Mouse (Mus musculus) forebrain, postnatal 0 days (tissue): ENCODE data around the gene Emid1. TPM values are rescaled to one million over a fixed set of nuclear protein-coding genes. Genes with fewer than 3 reads are reported as not detected.

Experiments used
- ATAC-seq: fragments of 200-750 bp; cut with Nextera tagmentation; 2 replicates; pipeline ENCODE4 v1.8.0; 2017; ENCODE audit warnings: mild to moderate bottlenecking, moderate library complexity
- DNase-seq: peaks from one replicate; pipeline ENCODE4 v3.0.0-alpha.2; 2015
- H3K27ac ChIP-seq: fragments of 300-500 bp; sonication (generic); 2 replicates; pipeline ENCODE4 v1.5.1; 2014; ENCODE audit warnings: low read depth, mild to moderate bottlenecking, antibody characterized with exemption, low read length, moderate library complexity, mixed read lengths
- H3K27me3 ChIP-seq: fragments of 300-500 bp; sonication (generic); 2 replicates; pipeline ENCODE4 v1.6.1; 2014; ENCODE audit warnings: mild to moderate bottlenecking, low read length, mixed read lengths; ENCODE audit not compliant: insufficient read depth
- H3K36me3 ChIP-seq: fragments of 300-500 bp; sonication (generic); 2 replicates; pipeline ENCODE4 v1.6.1; 2014; ENCODE audit warnings: mild to moderate bottlenecking, moderate library complexity; ENCODE audit not compliant: insufficient read depth
- H3K4me1 ChIP-seq: fragments of 300-500 bp; sonication (generic); 2 replicates; pipeline ENCODE4 v1.6.1; 2014; ENCODE audit warnings: antibody characterized with exemption; ENCODE audit not compliant: insufficient read depth
- H3K4me2 ChIP-seq: fragments of 300-500 bp; sonication (generic); 2 replicates; pipeline ENCODE4 v1.6.1; 2014; ENCODE audit warnings: low read depth, mild to moderate bottlenecking, moderate library complexity
- H3K4me3 ChIP-seq: fragments of 300-500 bp; sonication (generic); 2 replicates; pipeline ENCODE4 v1.5.1; 2014; ENCODE audit warnings: low read depth, low read length, mixed read lengths
- H3K9ac ChIP-seq: fragments of 300-500 bp; sonication (generic); 2 replicates; pipeline ENCODE4 v1.6.1; 2014; ENCODE audit warnings: mild to moderate bottlenecking
- H3K9me3 ChIP-seq: fragments of 300-500 bp; sonication (generic); 2 replicates; pipeline ENCODE4 v1.6.1; 2016; ENCODE audit warnings: low read length
- CTCF ChIP-seq: sonication (generic); IDR thresholded peaks from 2 replicates; pipeline ENCODE4 v1.5.1; 2016; ENCODE audit warnings: antibody characterized with exemption, control low read depth, low read depth
- WGBS: fragments of 180-500 bp; shearing (Covaris S2); extraction: QIAGEN DNeasy Blood & Tissue Kit; methylation state at CpG from one replicate; pipeline ENCODE4 v1.1.7; 2014; 5-methylcytosine and 5-hydroxymethylcytosine counted together
- polyA plus RNA-seq: library from polyadenylated mRNA; unstranded; fragments of >200 nt; fragmentation: Nextera tagmentation; extraction: Ambion mirVana; gene quantifications from 2 replicates; pipeline ENCODE4 v1.2.1, GENCODE M21; 2015
- total RNA-seq: library from RNA; depleted of rRNA; stranded (reverse); fragments of >200 nt; gene quantifications from 2 replicates; pipeline ENCODE4 v1.2.3, GENCODE M21; 2014

Emid1 gene
- total and polyA plus RNA-seq, 2 experiments from 2014 or later, result 22.8 to 28.5 TPM

DNA sequence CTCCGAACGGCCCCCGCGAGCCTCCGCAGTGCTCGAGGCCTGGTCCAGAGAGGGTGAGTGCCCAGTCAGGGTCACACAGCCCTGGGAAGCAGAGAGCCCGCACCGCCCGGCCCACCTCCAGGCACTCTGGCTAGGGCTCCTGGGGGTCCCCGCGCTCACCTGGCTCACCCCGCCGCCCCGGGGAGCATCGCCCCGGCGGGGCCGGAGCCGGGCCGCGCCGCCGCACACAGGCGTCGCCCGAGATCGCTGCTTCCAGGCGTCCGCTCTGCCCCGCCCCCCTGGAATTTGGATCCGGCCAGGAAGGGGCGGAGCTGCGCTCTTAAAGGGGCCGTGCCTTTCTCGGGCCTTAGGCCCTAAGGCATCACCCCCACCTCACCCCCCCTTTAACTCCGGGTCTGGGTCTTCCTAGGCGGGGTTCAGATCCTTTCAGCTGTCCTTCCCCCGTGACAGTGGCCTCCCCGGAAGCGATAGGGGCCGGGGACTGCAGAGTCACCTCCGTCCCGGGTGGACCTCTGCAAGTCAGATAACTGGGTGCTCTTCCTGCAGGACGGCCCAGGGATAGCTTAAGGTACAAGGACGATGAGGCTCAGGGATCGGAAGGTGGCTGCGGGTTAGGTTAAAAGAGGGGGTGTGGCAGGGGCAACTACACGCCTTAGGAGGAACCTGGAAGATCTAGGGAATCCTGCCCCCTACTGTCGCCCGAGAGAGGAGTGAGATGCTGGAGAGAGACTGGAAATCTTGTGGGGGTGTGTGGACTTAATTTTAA lies 86.8 kb downstream of the Emid1 start, which contains the start of gene Gas2l1:
TSS of gene Gas2l1 (minus strand) at position 272 of the 766 bp plus-strand sequence.
- peak within 1 kb of the TSS; percentile 93 for H3K4me2 ChIP-seq
- H3K27ac ChIP-seq, result 0 out of 2 replicates have a peak within 1 kb of the TSS, but pooled peaks have one; percentile 21
- no peaks in the 10 kb centered on the region for H3K9me3 ChIP-seq
- TF ChIP-seq CTCF, result peak; percentile 77
- peak within 1 kb of the TSS; percentile 66 for H3K9ac ChIP-seq
- WGBS, result 3% methylated on average over 47 of the region's 50 CpGs
- peaks cover 28% of the 10 kb centered on the region for H3K36me3 ChIP-seq
- peak; percentile 88 for ATAC-seq
- H3K4me3 ChIP-seq, result peak within 1 kb of the TSS; percentile 68
- peaks cover 23% of the 10 kb centered on the region for H3K4me1 ChIP-seq
- H3K27me3 ChIP-seq, result peaks cover 22% of the 10 kb centered on the region
- peak; percentile 91 for DNase-seq

DNA sequence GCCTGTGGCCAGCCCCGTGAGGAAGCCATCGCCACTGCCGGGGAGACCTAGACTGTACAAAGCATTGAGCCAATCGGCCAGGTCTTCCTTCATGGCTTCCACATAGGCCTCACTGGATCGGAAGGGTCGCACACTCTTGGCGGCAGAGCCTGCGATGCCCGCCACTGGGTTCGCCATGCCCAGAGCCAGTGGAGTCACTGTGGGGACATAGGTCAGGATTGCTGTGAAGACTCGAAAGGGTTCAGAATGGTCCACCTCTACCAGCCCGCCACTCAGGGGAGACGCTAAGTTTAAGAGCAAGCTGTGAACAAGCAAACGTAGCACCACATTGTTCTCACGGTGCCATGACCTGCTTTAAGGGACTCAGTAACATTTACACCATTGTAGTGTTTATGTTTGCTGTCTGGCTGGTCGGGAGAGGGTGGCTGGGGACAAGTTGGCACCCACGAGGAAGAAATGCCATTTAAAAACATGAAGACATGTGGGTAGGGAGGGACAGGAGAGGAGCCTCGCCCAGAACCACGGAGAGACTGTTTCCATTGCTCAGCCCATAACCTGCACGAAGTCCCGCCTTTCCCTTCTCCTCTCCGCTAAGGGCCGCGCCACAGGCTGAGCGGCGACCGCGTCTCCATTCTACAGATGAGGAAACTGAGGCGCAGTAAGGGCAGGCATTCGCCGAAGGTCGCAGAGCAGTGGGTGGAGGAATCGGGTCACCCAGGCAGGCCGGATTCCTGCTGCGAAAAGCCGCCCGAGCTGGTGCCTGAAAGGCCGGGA lies 87.6 kb downstream of the Emid1 start:
- Histone ChIP-seq H3K4me3 (peak overlapping the region; percentile 68), H3K27ac (0 out of 2 replicates have a peak overlapping the region, but pooled peaks have one; percentile 21), H3K36me3 (peaks cover 25% of the 10 kb centered on the region), H3K4me1 (peaks cover 23% of the 10 kb centered on the region), H3K9me3 (no peaks in the 10 kb centered on the region), H3K9ac (peak overlapping the region; percentile 66), H3K27me3 (peaks cover 29% of the 10 kb centered on the region), H3K4me2 (peak overlapping the region; percentile 93)
- TF ChIP-seq CTCF, result 0 out of 2 replicates have a peak, but pooled peaks have one; percentile 1
- ATAC-seq (no peak; the same call in 1 of the 2 replicates), DNase-seq (no peak)
- WGBS, result 13% methylated on average over 37 of the region's 38 CpGs

DNA sequence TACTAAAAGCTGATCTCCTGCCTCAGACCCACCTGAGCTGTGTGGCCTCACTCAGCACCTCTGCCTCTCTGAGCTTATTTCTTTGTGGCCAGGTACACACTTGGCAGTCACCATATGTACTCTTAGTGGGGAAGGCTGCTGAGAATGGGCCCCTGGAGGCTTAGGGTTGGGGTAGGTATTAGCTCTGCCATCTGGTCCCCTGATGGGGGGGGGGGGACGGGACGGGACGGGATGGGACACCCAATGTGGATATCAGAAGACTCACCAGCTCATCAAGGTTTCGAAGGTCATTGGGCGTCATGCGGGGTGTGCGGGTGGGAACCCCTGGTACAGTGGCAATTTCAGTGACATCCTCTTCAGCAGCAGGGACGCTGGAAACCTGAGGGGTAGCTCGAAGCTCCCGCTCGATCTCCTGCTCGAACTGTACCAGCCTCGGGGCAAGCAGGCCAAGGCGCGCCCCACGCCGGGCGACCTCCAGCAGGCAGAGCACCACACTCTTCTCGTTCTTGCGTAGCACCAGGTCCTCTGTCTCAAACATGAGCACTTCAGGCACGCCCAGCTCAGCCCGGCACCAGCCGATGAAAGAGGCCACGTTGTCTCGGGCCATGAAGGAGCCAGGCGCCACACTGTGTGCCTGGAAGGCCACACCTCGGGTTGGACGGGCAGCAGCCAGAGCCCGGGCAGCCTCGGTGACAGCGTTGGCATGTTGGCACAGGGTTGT lies 88.3 kb downstream of the Emid1 start:
- TF ChIP-seq CTCF, result no peak
- Histone ChIP-seq H3K36me3 (peaks cover 17% of the 10 kb centered on the region), H3K4me1 (peaks cover 23% of the 10 kb centered on the region), H3K9ac (peak overlapping the region; percentile 66; the same call in 1 of the 2 replicates), H3K4me3 (peak overlapping the region; percentile 68), H3K4me2 (peak overlapping the region; percentile 93), H3K9me3 (no peaks in the 10 kb centered on the region), H3K27ac (no peak overlapping the region), H3K27me3 (peaks cover 37% of the 10 kb centered on the region)
- WGBS, result 62% methylated on average over 31 of the region's 31 CpGs
- DNase-seq, result no peak
- ATAC-seq, result no peak

- H3K9me3 ChIP-seq, result no peaks in the 10 kb centered on the region
- H3K4me1 ChIP-seq, result peaks cover 23% of the 10 kb centered on the region
- H3K27me3 ChIP-seq, result peaks cover 38% of the 10 kb centered on the region
- H3K9ac ChIP-seq, result no peak overlapping the region
- ATAC-seq, result no peak
- H3K27ac ChIP-seq, result no peak overlapping the region
- TF ChIP-seq CTCF, result no peak
- no peak for DNase-seq
- peak overlapping the region; percentile 93 for H3K4me2 ChIP-seq
- WGBS, result 65% methylated on average over 13 of the region's 13 CpGs
- H3K4me3 ChIP-seq, result no peak overlapping the region; the same call in 1 of the 2 replicates
- H3K36me3 ChIP-seq, result peaks cover 10% of the 10 kb centered on the region
Measured at GRCm38 (mm10) chr11:5062860-5063505, 89.1 kb downstream of the Emid1 start.

DNA sequence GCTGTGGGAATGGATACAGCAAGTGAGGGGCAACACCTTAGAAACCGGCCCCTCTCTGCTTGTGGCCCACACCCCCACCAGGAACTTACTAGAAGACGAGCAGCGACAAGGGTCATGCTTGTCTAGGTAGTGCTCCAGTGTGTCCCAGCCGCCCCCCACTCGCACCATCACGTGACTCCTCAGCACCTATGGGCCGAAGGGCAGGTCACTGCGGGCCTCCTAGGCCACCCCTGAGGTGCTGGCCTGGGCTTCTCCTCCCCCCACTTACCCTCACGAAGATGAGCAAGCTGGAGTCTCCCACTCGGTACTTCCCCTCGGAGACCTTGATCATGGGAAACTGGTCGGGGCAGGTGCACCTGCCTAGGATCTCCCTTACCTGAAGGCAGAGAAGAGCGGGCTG lies 89.7 kb downstream of the Emid1 start:
- Histone ChIP-seq H3K9me3 (no peaks in the 10 kb centered on the region), H3K27ac (no peak overlapping the region), H3K4me3 (peak overlapping the region; percentile 30), H3K4me2 (peak overlapping the region; percentile 62), H3K27me3 (peaks cover 44% of the 10 kb centered on the region), H3K9ac (peak overlapping the region; percentile 18; the same call in 1 of the 2 replicates), H3K4me1 (peaks cover 23% of the 10 kb centered on the region), H3K36me3 (peaks cover 8% of the 10 kb centered on the region; the same call in 1 of the 2 replicates)
- 25% methylated on average over 13 of the region's 13 CpGs for WGBS
- no peak for TF ChIP-seq CTCF
- DNase-seq (no peak), ATAC-seq (no peak)
